Mouse (Mus musculus): ENCODE data around the gene 2310046K23Rik. TPM values are rescaled to one million over a fixed set of nuclear protein-coding genes. Genes with fewer than 3 reads are reported as not detected.

The 2310046K23Rik gene
- polyA plus RNA-seq (2012; rRNA removed), result not detected in 2 replicates

GRCm38 (mm10) chr3:92534411-92534810, at the start of gene 2310046K23Rik:
2310046K23Rik (minus strand) TSS chr3:92534511.
- no peak within 1 kb of the TSS for H3K4me3 ChIP-seq (ENCODE audit: extremely low read depth, insufficient read depth, insufficient read length)
- H3K4me1 ChIP-seq (ENCODE audit: control insufficient read depth, insufficient read depth, insufficient read length), result no peaks in the 10 kb centered on the region
- no peaks in the 10 kb centered on the region for H3K36me3 ChIP-seq (ENCODE audit: control insufficient read depth, insufficient read depth, low read length)
- no peaks in the 10 kb centered on the region for H3K27me3 ChIP-seq (ENCODE audit: control insufficient read depth, insufficient read depth, low read length)
- no peak for DNase-seq (ENCODE audit: low read depth in 1 of 2, low spot score in 2 of 2)
- 88% methylated on average over 3 of the region's 3 CpGs for WGBS
- no peak for TF ChIP-seq CTCF (IDR thresholded peaks at IDR 0.05; ENCODE audit: extremely low read depth, insufficient read depth, insufficient read length, insufficient replicate concordance)
- TF ChIP-seq POLR2A (IDR thresholded peaks at IDR 0.05; ENCODE audit: low read depth, low read length), result no peak
- H3K27ac ChIP-seq (ENCODE audit: insufficient read depth, low read length), result no peak within 1 kb of the TSS

- Histone ChIP-seq H3K36me3 (ENCODE audit: control insufficient read depth, insufficient read depth, low read length) (no peaks in the 10 kb centered on the region), H3K27ac (ENCODE audit: insufficient read depth, low read length) (no peak overlapping the region), H3K27me3 (ENCODE audit: control insufficient read depth, insufficient read depth, low read length) (no peaks in the 10 kb centered on the region), H3K4me1 (ENCODE audit: control insufficient read depth, insufficient read depth, insufficient read length) (no peaks in the 10 kb centered on the region), H3K4me3 (ENCODE audit: extremely low read depth, insufficient read depth, insufficient read length) (no peak overlapping the region)
- no peak for DNase-seq (ENCODE audit: low read depth in 1 of 2, low spot score in 2 of 2)
- WGBS, result 78% methylated on average over 3 of the region's 3 CpGs
- TF ChIP-seq CTCF (IDR thresholded peaks at IDR 0.05; ENCODE audit: extremely low read depth, insufficient read depth, insufficient read length, insufficient replicate concordance) (no peak), POLR2A (IDR thresholded peaks at IDR 0.05; ENCODE audit: low read depth, low read length) (no peak)
Observed at GRCm38 (mm10) chr3:92583164-92583826, 49.0 kb upstream of the 2310046K23Rik start.

- no peak for DNase-seq (ENCODE audit: low read depth in 1 of 2, low spot score in 2 of 2)
- no peak overlapping the region for H3K4me3 ChIP-seq (ENCODE audit: extremely low read depth, insufficient read depth, insufficient read length)
- H3K4me1 ChIP-seq (ENCODE audit: control insufficient read depth, insufficient read depth, insufficient read length), result no peaks in the 10 kb centered on the region
- no peaks in the 10 kb centered on the region for H3K36me3 ChIP-seq (ENCODE audit: control insufficient read depth, insufficient read depth, low read length)
- no peaks in the 10 kb centered on the region for H3K27me3 ChIP-seq (ENCODE audit: control insufficient read depth, insufficient read depth, low read length)
- TF ChIP-seq POLR2A (IDR thresholded peaks at IDR 0.05; ENCODE audit: low read depth, low read length) (no peak), CTCF (IDR thresholded peaks at IDR 0.05; ENCODE audit: extremely low read depth, insufficient read depth, insufficient read length, insufficient replicate concordance) (no peak)
- H3K27ac ChIP-seq (ENCODE audit: insufficient read depth, low read length), result no peak overlapping the region
- 66% methylated on average over 1 of the region's 1 CpGs for WGBS
Observed at GRCm38 (mm10) chr3:92579508-92579907, 45.2 kb upstream of the 2310046K23Rik start.

- WGBS, result 85% methylated on average over 4 of the region's 4 CpGs
- Histone ChIP-seq H3K4me1 (ENCODE audit: control insufficient read depth, insufficient read depth, insufficient read length) (no peaks in the 10 kb centered on the region), H3K27me3 (ENCODE audit: control insufficient read depth, insufficient read depth, low read length) (no peaks in the 10 kb centered on the region), H3K4me3 (ENCODE audit: extremely low read depth, insufficient read depth, insufficient read length) (no peak overlapping the region), H3K36me3 (ENCODE audit: control insufficient read depth, insufficient read depth, low read length) (no peaks in the 10 kb centered on the region), H3K27ac (ENCODE audit: insufficient read depth, low read length) (no peak overlapping the region)
- DNase-seq (ENCODE audit: low read depth in 1 of 2, low spot score in 2 of 2), result no peak
- TF ChIP-seq POLR2A (IDR thresholded peaks at IDR 0.05; ENCODE audit: low read depth, low read length) (no peak), CTCF (IDR thresholded peaks at IDR 0.05; ENCODE audit: extremely low read depth, insufficient read depth, insufficient read length, insufficient replicate concordance) (no peak)
Observed at GRCm38 (mm10) chr3:92578652-92579413, 44.5 kb upstream of the 2310046K23Rik start.

GRCm38 (mm10) chr3:92573449-92574041, 39.2 kb upstream of the 2310046K23Rik start, which contains the start of gene Ivl:
Ivl (minus strand) TSS chr3:92573735.
- TF ChIP-seq CTCF (IDR thresholded peaks at IDR 0.05; ENCODE audit: extremely low read depth, insufficient read depth, insufficient read length, insufficient replicate concordance), result no peak
- no peak for TF ChIP-seq POLR2A (IDR thresholded peaks at IDR 0.05; ENCODE audit: low read depth, low read length)
- WGBS, result 66% methylated on average over 1 of the region's 1 CpGs
- Histone ChIP-seq H3K4me3 (ENCODE audit: extremely low read depth, insufficient read depth, insufficient read length) (no peak within 1 kb of the TSS), H3K27ac (ENCODE audit: insufficient read depth, low read length) (no peak within 1 kb of the TSS), H3K27me3 (ENCODE audit: control insufficient read depth, insufficient read depth, low read length) (no peaks in the 10 kb centered on the region), H3K4me1 (ENCODE audit: control insufficient read depth, insufficient read depth, insufficient read length) (no peaks in the 10 kb centered on the region), H3K36me3 (ENCODE audit: control insufficient read depth, insufficient read depth, low read length) (no peaks in the 10 kb centered on the region)
- DNase-seq (ENCODE audit: low read depth in 1 of 2, low spot score in 2 of 2), result no peak

GRCm38 (mm10) chr3:92572514-92573155, 38.3 kb upstream of the 2310046K23Rik start:
- TF ChIP-seq POLR2A (IDR thresholded peaks at IDR 0.05; ENCODE audit: low read depth, low read length), result no peak
- TF ChIP-seq CTCF (IDR thresholded peaks at IDR 0.05; ENCODE audit: extremely low read depth, insufficient read depth, insufficient read length, insufficient replicate concordance), result no peak
- no peak for DNase-seq (ENCODE audit: low read depth in 1 of 2, low spot score in 2 of 2)
- H3K27me3 ChIP-seq (ENCODE audit: control insufficient read depth, insufficient read depth, low read length), result no peaks in the 10 kb centered on the region
- H3K4me1 ChIP-seq (ENCODE audit: control insufficient read depth, insufficient read depth, insufficient read length), result no peaks in the 10 kb centered on the region
- no peak overlapping the region for H3K4me3 ChIP-seq (ENCODE audit: extremely low read depth, insufficient read depth, insufficient read length)
- H3K36me3 ChIP-seq (ENCODE audit: control insufficient read depth, insufficient read depth, low read length), result no peaks in the 10 kb centered on the region
- H3K27ac ChIP-seq (ENCODE audit: insufficient read depth, low read length), result no peak overlapping the region
- whole genome bisulfite sequencing, result 25% methylated on average over 2 of the region's 2 CpGs
